Mouse (Mus musculus): ENCODE measurements around the gene Cfap298. TPM values are rescaled to one million over a fixed set of nuclear protein-coding genes. Genes with fewer than 3 reads are reported as not detected.

Cfap298 gene
- 67.0 and 67.7 TPM in 2 replicates for polyA plus RNA-seq (2021; fragmentation: Nextera tagmentation)
- long read RNA-seq, experiment 1, transcript Cfap298-201 (7 exons, 1,430 nt) = major isoform, 105 of 117 reads
- long read RNA-seq, experiment 1, partial matches to known transcripts = 3 of 117 reads
- long read RNA-seq, experiment 1, other reads (novel, unspliced or antisense) = 9 of 117 reads
- long read RNA-seq, experiment 2, transcript Cfap298-201 (7 exons, 1,430 nt) = major isoform, 88 of 100 reads
- long read RNA-seq, experiment 2, partial matches to known transcripts = 5 of 100 reads
- long read RNA-seq, experiment 2, other reads (novel, unspliced or antisense) = 7 of 100 reads

GRCm38 (mm10) chr16:90934687-90935328, at the start of gene Cfap298:
Gene Cfap298 (minus strand): TSS chr16:90935114.

Other genes with a start within 250 kb of the Cfap298 start
- gene Mis18a, start 207.7 kb downstream of the Cfap298 start, polyA plus RNA-seq (2021; fragmentation: Nextera tagmentation) = 8.1 and 10.7 TPM in 2 replicates
- 0.82 and 1.3 TPM in 2 replicates for gene Mrap, start 196.9 kb downstream of the Cfap298 start, polyA plus RNA-seq (2021; fragmentation: Nextera tagmentation)
- gene Urb1, start 124.7 kb downstream of the Cfap298 start, polyA plus RNA-seq (2021; fragmentation: Nextera tagmentation) = 2.0 and 2.1 TPM in 2 replicates
- gene Eva1c, start 108.4 kb downstream of the Cfap298 start, polyA plus RNA-seq (2021; fragmentation: Nextera tagmentation) = 2.8 and 3.7 TPM in 2 replicates
- gene Synj1, start 76.2 kb upstream of the Cfap298 start, polyA plus RNA-seq (2021; fragmentation: Nextera tagmentation) = 41.9 and 55.3 TPM in 2 replicates
- 3.9 and 4.9 TPM in 2 replicates for gene Paxbp1, start 109.4 kb upstream of the Cfap298 start, polyA plus RNA-seq (2021; fragmentation: Nextera tagmentation)
- 0.59 and 1.5 TPM in 2 replicates for gene 4932438H23Rik, start 160.0 kb upstream of the Cfap298 start, polyA plus RNA-seq (2021; fragmentation: Nextera tagmentation)